Mouse (Mus musculus) MEL (cell line): Measurements from ENCODE around the gene Foxq1.

Experiments used
- CTCF ChIP-seq, 3 experiments: IDR thresholded peaks in 2 of 3; conservative IDR thresholded peaks in 1 of 3; 2 replicates each; pipeline ENCODE4 v1.5.1; 2011 to 2012; ENCODE audit warnings: low read length in 3 of 3, low read depth in 2 of 3, mild to moderate bottlenecking in 2 of 3, improper control_type of control experiment in 1 of 3, inconsistent platforms in 1 of 3, mixed read lengths in 1 of 3, moderate library complexity in 1 of 3; ENCODE audit not compliant: control insufficient read depth in 1 of 3, insufficient read depth in 1 of 3, poor library complexity in 1 of 3, severe bottlenecking in 1 of 3
- MYC ChIP-seq: IDR thresholded peaks from 2 replicates; pipeline ENCODE4 v1.6.1; 2011; ENCODE audit warnings: low read depth, mild to moderate bottlenecking, low read length, improper control_type of control experiment, moderate library complexity
- POLR2A ChIP-seq, 2 experiments: IDR thresholded peaks; 2 replicates each; pipeline ENCODE4 v1.6.1; 2011 to 2012; ENCODE audit warnings: low read length in 2 of 2, mild to moderate bottlenecking in 2 of 2, control low read depth in 1 of 2, improper control_type of control experiment in 1 of 2, low read depth in 1 of 2, moderate library complexity in 1 of 2; ENCODE audit not compliant: control insufficient read depth in 1 of 2, insufficient read depth in 1 of 2, poor library complexity in 1 of 2

DNA sequence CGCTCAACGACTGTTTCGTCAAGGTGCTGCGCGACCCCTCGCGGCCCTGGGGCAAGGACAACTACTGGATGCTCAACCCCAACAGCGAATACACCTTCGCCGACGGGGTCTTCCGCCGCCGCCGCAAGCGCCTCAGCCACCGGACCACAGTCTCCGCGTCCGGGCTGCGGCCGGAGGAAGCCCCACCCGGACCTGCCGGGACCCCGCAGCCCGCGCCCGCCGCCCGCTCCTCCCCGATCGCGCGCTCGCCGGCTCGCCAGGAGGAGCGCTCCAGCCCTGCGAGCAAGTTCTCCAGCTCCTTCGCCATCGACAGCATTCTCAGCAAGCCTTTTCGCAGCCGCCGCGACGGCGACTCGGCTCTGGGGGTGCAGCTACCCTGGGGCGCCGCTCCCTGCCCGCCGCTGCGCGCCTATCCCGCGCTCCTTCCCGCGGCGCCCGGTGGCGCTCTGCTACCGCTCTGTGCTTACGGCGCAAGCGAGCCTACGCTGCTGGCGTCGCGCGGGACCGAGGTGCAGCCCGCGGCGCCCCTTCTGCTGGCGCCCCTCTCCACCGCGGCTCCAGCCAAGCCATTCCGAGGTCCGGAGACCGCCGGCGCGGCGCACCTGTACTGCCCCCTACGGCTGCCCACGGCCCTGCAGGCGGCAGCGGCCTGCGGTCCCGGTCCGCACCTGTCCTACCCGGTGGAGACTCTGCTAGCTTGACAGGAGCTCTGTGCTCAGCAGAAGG, 3.6 kb downstream of the Foxq1 start:
- TF ChIP-seq CTCF (IDR thresholded peaks at IDR 0.05 in 2 of 3, conservative IDR thresholded peaks at IDR 0.05 in 1 of 3; ENCODE audit: control insufficient read depth in 1 of 3, insufficient read depth in 1 of 3, low read depth in 2 of 3, low read length in 3 of 3, poor library complexity in 1 of 3, severe bottlenecking in 1 of 3) (no peak), POLR2A (IDR thresholded peaks at IDR 0.05; ENCODE audit: control insufficient read depth in 1 of 2, insufficient read depth in 1 of 2, low read depth in 1 of 2, low read length in 2 of 2, poor library complexity in 1 of 2) (no peak), MYC (no peak)
